Mouse (Mus musculus) liver, embryonic 13.5 days (tissue): ENCODE results near the gene T2. TPM values are rescaled to one million over a fixed set of nuclear protein-coding genes. Genes with fewer than 3 reads are reported as not detected.

Experiments used
- ATAC-seq: fragments of 200-750 bp; cut with Nextera tagmentation; 2 replicates; pipeline ENCODE4 v1.8.0; 2017; ENCODE audit warnings: low read depth, mild to moderate bottlenecking, moderate number of reproducible peaks, moderate library complexity
- DNase-seq: peaks from one replicate; pipeline ENCODE4 v3.0.0; 2022
- H3K27ac ChIP-seq: fragments of 300-500 bp; sonication (generic); 2 replicates; pipeline ENCODE4 v1.5.1; 2015; ENCODE audit warnings: moderate library complexity, mild to moderate bottlenecking, inconsistent platforms
- H3K27me3 ChIP-seq: fragments of 300-500 bp; sonication (generic); 2 replicates; pipeline ENCODE4 v1.6.1; 2015; ENCODE audit warnings: mild to moderate bottlenecking, inconsistent platforms
- H3K36me3 ChIP-seq: fragments of 300-500 bp; sonication (generic); 2 replicates; pipeline ENCODE4 v1.6.1; 2015; ENCODE audit warnings: mild to moderate bottlenecking, inconsistent platforms
- H3K4me1 ChIP-seq: fragments of 300-500 bp; sonication (generic); replicated peaks from 2 replicates; pipeline ENCODE4 v1.6.1; 2015; ENCODE audit warnings: inconsistent platforms
- H3K4me2 ChIP-seq: fragments of 300-500 bp; sonication (generic); 2 replicates; pipeline ENCODE4 v1.6.1; 2015; ENCODE audit warnings: inconsistent platforms, mild to moderate bottlenecking, moderate library complexity
- H3K4me3 ChIP-seq: fragments of 300-500 bp; sonication (generic); replicated peaks from 2 replicates; pipeline ENCODE4 v1.5.1; 2015; ENCODE audit warnings: mild to moderate bottlenecking, inconsistent platforms
- H3K9ac ChIP-seq: fragments of 300-500 bp; sonication (generic); 2 replicates; pipeline ENCODE4 v1.6.1; 2015; ENCODE audit warnings: mild to moderate bottlenecking, inconsistent platforms
- H3K9me3 ChIP-seq: fragments of 300-500 bp; sonication (generic); replicated peaks from 2 replicates; pipeline ENCODE4 v1.6.1; 2016; ENCODE audit warnings: inconsistent platforms
- WGBS: fragments of 180-500 bp; shearing (Covaris S2); methylation state at CpG from one replicate; pipeline ENCODE4 v1.1.7; 2015; ENCODE audit not compliant: insufficient replicate concordance; 5-methylcytosine and 5-hydroxymethylcytosine counted together
- polyA plus RNA-seq: library from polyadenylated mRNA; unstranded; fragments of >200 nt; fragmentation: Nextera tagmentation; extraction: Ambion mirVana; gene quantifications from 2 replicates; pipeline ENCODE4 v1.2.1, GENCODE M21; 2015

Gene T2
- polyA plus RNA-seq, 1 experiment from 2014 or later = 0.09 TPM

DNA sequence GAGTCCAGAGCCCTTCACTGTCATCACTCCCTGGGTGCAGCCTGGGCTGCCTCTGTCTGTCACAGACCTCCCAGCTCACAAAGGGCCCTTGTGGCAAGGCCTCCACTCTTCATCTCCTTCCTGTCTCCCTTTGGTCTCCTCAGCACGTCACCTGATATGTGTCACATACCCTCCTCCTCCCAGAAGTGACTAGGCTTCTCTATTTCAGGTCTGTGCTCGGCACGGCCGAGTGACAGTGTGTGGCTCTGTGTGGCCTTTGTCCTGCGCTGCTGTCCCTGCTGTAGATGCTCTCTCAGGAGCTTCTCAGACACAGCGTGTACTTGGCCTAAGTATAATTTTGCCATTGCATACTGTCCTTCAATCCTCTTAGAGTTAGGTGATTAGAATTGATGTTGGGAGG is 99.4 kb downstream of the T2 start:
- no peaks in the 10 kb centered on the region for H3K9me3 ChIP-seq
- WGBS = 30% methylated on average over 6 of the region's 6 CpGs
- ATAC-seq (no peak), DNase-seq (no peak)
- H3K4me1 ChIP-seq = no peaks in the 10 kb centered on the region
- no peak overlapping the region for H3K4me2 ChIP-seq
- no peaks in the 10 kb centered on the region for H3K36me3 ChIP-seq
- H3K9ac ChIP-seq = no peak overlapping the region
- H3K27me3 ChIP-seq = 0 out of 2 replicates have a peak, but pooled peaks cover 1% of the 10 kb centered on the region
- no peak overlapping the region for H3K4me3 ChIP-seq
- H3K27ac ChIP-seq = no peak overlapping the region

DNA sequence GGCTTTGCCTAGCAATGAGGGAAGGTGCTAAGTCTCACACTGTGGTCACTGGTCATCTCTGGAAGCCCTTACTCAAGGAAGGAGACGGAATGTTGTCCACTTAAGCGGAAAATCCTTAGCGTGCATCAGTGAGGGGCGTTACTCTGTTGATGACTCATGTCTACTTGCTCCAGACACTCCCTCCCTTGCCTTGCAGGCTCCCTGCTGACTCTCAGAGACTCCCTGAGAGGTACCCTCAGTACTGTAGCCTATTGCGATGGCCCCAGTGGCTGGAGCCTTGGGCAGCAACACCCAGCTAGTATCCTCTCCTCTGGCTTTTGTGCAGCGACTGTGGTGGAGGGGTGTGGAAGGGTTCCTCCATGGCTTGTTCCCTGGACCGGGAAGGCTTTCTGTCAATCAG is 99.8 kb downstream of the T2 start:
- Histone ChIP-seq H3K4me3 (no peak overlapping the region), H3K9me3 (no peaks in the 10 kb centered on the region), H3K4me1 (no peaks in the 10 kb centered on the region), H3K4me2 (no peak overlapping the region), H3K9ac (no peak overlapping the region), H3K27me3 (0 out of 2 replicates have a peak, but pooled peaks cover 5% of the 10 kb centered on the region), H3K36me3 (no peaks in the 10 kb centered on the region), H3K27ac (no peak overlapping the region)
- no peak for ATAC-seq
- DNase-seq = no peak
- WGBS = 56% methylated on average over 7 of the region's 7 CpGs

DNA sequence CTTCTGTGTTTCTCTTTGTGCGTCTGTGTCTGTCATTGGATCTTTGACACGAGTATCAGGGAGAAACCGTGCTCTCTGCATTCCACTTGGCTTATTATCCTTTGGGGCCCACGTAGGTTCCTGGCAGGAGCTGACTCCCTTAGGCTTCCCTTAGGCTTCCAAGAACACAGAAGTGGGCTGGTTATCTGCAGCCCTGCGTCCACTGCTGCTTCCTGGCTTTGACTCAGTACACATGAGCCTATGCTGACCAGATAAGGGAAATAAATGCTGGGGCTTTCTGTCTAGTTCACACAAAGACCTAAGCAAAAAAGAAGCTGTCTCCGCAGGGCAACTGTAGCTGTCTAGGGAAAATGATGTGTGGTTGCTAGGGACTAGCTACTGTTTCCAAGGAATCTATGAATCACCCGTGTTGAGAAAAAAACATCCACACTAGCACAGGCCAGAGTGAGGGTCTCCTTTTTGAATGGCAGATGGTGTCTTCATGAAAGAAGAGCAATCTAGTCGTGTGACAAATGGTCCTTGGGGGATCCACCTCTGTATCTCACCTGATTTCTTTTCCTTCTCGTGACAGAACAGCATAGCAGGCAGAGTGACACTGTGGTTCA is 101.2 kb downstream of the T2 start:
- Histone ChIP-seq H3K27me3 (0 out of 2 replicates have a peak, but pooled peaks cover 5% of the 10 kb centered on the region), H3K36me3 (no peaks in the 10 kb centered on the region), H3K9ac (no peak overlapping the region), H3K4me3 (no peak overlapping the region), H3K4me2 (no peak overlapping the region), H3K4me1 (no peaks in the 10 kb centered on the region), H3K27ac (no peak overlapping the region), H3K9me3 (no peaks in the 10 kb centered on the region)
- 25% methylated on average over 9 of the region's 9 CpGs for WGBS
- ATAC-seq (no peak), DNase-seq (no peak)

DNA sequence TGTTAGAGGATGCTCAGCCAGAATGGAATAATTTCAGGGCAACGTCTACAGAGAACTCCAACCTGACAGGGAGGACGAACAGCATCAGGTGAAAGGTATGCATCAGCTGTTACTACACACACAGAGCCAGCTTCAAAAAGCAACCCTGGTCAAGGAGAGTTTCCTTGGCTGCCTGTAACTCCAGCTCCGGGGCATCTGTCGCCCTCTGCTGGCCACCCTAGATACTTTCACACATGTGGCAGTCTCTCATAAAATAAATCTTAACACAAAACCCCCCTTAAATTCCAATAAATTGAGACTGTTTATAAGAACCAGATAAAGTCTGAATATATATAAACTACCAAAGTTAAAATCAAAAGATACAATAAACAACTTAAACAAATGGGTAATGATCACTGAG is 105.8 kb downstream of the T2 start:
- no peak for ATAC-seq
- Histone ChIP-seq H3K4me1 (no peaks in the 10 kb centered on the region), H3K36me3 (no peaks in the 10 kb centered on the region), H3K4me3 (no peak overlapping the region), H3K27me3 (peaks cover 10% of the 10 kb centered on the region; the same call in 1 of the 2 replicates), H3K27ac (no peak overlapping the region), H3K9ac (no peak overlapping the region), H3K4me2 (no peak overlapping the region), H3K9me3 (no peaks in the 10 kb centered on the region)
- 4% methylated on average over 4 of the region's 4 CpGs for WGBS
- no peak for DNase-seq

DNA sequence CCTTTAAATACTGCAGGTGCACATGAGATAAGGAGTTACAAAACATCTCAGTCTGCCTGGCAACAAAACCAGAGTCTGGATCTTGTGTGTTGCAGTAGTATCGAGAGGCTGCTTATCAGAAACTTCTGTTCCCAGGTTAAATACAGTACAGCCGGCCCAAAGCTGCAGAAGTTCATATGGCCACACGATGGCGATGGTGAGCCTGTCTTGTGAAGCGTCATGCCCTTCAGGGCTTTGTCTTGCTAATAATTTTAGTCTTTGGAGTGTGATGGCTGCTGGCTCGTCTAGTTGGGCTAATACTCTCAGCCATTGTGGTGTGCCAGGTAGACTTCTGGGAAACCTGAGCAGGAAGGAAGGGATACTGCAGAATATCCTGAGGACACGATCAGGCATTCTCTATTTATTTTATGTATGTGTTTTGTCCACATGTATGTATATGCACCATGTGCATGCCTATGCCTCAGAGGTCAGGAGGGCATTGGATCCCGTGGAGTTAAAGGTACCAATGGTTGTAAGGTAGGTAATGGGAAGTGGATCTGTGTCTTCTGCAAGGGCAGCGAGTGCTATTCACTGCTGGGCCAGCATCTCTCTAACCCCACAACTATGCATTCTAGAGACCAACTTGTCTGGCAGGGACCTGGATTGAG is 107.8 kb downstream of the T2 start:
- H3K27ac ChIP-seq = no peak overlapping the region
- ATAC-seq (no peak), DNase-seq (no peak)
- no peak overlapping the region for H3K9ac ChIP-seq
- H3K4me2 ChIP-seq = no peak overlapping the region
- H3K36me3 ChIP-seq = no peaks in the 10 kb centered on the region
- WGBS = 22% methylated on average over 9 of the region's 9 CpGs
- no peaks in the 10 kb centered on the region for H3K9me3 ChIP-seq
- peaks cover 15% of the 10 kb centered on the region; the same call in 1 of the 2 replicates for H3K27me3 ChIP-seq
- H3K4me1 ChIP-seq = no peaks in the 10 kb centered on the region
- H3K4me3 ChIP-seq = no peak overlapping the region

DNA sequence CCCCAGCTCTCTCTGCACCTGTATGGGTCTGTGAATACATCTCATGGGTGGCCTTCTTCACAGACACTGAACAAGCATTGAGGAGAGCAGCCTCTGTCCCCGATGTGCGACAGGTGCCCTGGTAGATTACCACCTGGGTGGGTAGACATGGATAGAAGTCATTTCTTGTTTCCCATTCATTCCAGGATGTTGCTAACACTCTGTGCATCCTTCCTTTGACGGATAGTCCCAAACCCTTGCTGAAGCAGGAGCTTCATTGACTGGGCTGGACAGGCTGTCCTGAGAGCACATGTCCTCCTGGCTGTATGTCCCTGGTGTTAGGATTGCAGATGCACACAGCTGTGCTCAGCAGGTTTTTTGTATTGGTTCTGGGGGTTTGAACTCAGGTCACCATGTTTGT is 112.0 kb downstream of the T2 start:
- H3K4me2 ChIP-seq = no peak overlapping the region
- H3K9me3 ChIP-seq = no peaks in the 10 kb centered on the region
- H3K4me1 ChIP-seq = no peaks in the 10 kb centered on the region
- H3K27me3 ChIP-seq = peaks cover 25% of the 10 kb centered on the region
- 60% methylated on average over 3 of the region's 3 CpGs for WGBS
- no peak overlapping the region for H3K4me3 ChIP-seq
- ATAC-seq (no peak), DNase-seq (no peak)
- H3K9ac ChIP-seq = no peak overlapping the region
- no peak overlapping the region for H3K27ac ChIP-seq
- no peaks in the 10 kb centered on the region for H3K36me3 ChIP-seq

DNA sequence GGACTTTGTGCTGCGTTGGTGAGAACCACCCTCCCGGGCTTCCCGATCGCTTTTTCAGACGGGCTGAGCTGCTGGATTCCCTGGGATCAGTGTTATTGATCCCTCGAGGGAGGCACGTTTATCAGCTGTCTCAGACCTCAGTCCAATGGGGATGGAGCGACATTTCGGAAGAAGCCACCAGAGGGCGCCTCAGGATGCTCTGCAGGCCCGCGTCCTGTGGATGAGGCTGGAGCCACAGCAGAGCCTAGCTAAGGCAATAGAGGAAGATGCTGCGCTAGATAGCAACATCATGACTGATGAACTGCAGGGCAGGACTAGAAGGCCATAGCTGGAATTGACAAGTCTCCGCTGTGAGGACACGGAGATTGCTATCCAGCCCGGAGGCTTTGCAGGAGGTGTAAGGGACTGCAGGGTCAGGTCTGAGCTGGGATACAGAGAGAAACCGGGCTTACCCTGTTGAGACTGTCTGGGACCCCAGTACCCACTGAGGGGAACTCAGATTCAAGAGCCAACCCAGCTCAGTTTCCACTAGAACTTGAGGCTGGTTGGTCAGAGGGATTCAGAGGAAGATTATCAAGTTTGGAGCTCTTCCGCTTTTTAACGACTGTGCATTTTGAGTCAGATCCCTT is 113.0 kb downstream of the T2 start:
- WGBS = 15% methylated on average over 19 of the region's 19 CpGs
- Histone ChIP-seq H3K9ac (no peak overlapping the region), H3K27me3 (peaks cover 25% of the 10 kb centered on the region), H3K36me3 (no peaks in the 10 kb centered on the region), H3K9me3 (no peaks in the 10 kb centered on the region), H3K4me1 (no peaks in the 10 kb centered on the region), H3K4me3 (no peak overlapping the region), H3K4me2 (no peak overlapping the region), H3K27ac (no peak overlapping the region)
- DNase-seq (peak; percentile 16), ATAC-seq (no peak)

Other genes starting within 250 kb of the T2 start
- not detected in 2 replicates for gene Gm49673, start 208.2 kb upstream of the T2 start, polyA plus RNA-seq
- gene Rnaset2a, start 207.9 kb upstream of the T2 start, polyA plus RNA-seq = 15.2 and 17.1 TPM in 2 replicates
- 13.4 and 17.4 TPM in 2 replicates for gene Fgfr1op, start 190.5 kb upstream of the T2 start, polyA plus RNA-seq
- 0.10 TPM in 1 of 2 replicates, not detected in the other for gene Ccr6, start 119.9 kb upstream of the T2 start, polyA plus RNA-seq
- gene Mpc1, start 73.1 kb upstream of the T2 start, polyA plus RNA-seq = 125 and 127 TPM in 2 replicates
- 56.6 and 62.3 TPM in 2 replicates for gene Sft2d1, start 44.9 kb upstream of the T2 start, polyA plus RNA-seq
- gene Prr18, start 18.5 kb upstream of the T2 start, polyA plus RNA-seq = 0.05 and 0.09 TPM in 2 replicates
- gene T, start 78.4 kb downstream of the T2 start, polyA plus RNA-seq = not detected in 2 replicates
- 0.31 and 0.39 TPM in 2 replicates for gene Pde10a, start 169.4 kb downstream of the T2 start, polyA plus RNA-seq
- gene Gm17087, start 211.0 kb downstream of the T2 start, polyA plus RNA-seq = not detected in 2 replicates